ENCODE assay signal across 8 mouse cellular contexts in genomic region chr13:112928038-112928668, GRCm38 (mm10). TPM values are rescaled to one million over a fixed set of nuclear protein-coding genes. Genes with fewer than 3 reads are reported as not detected.
DNase-seq lines count a peak whose midpoint lies in the region; ATAC-seq and TF ChIP-seq lines count a peak whose summit lies in the region.

No protein-coding gene starts in this region.

- ATAC-seq in heart, embryonic 16.5 days (replicated peaks; ENCODE audit: extremely low read depth, insufficient read depth, low FRiP score): no peak
- no peak for ATAC-seq in forebrain, embryonic 12.5 days (ENCODE audit: low FRiP score)
- no peak for ATAC-seq in liver, postnatal 0 days

- H3K4me3 ChIP-seq in heart, embryonic 16.5 days (ENCODE audit: low read length): peak overlapping the region; percentile 88
- peak overlapping the region; percentile 77 to 98 for H3K4me3 ChIP-seq in MEL (ENCODE audit: control insufficient read depth in 1 of 2, insufficient read depth in 1 of 2, low read depth in 2 of 2, low read length in 2 of 2)
- peak overlapping the region; percentile 90 for H3K4me3 ChIP-seq in forebrain, embryonic 12.5 days (replicated peaks)
- peak overlapping the region; percentile 96 for H3K4me3 ChIP-seq in liver, postnatal 0 days (ENCODE audit: low read depth, low read length)

- 0 out of 4 replicates have a peak, but pooled peaks of 1 of the 2 experiments have one; percentile 7 for TF ChIP-seq EP300 in MEL (IDR thresholded peaks at IDR 0.05; ENCODE audit: low read depth in 1 of 2, low read length in 2 of 2)
- TF ChIP-seq EP300 in liver, postnatal 0 days (IDR thresholded peaks at IDR 0.05; ENCODE audit: low read depth): no peak

- no peak for TF ChIP-seq CTCF in MEL (IDR thresholded peaks at IDR 0.05 in 2 of 3, conservative IDR thresholded peaks at IDR 0.05 in 1 of 3; ENCODE audit: control insufficient read depth in 1 of 3, insufficient read depth in 1 of 3, low read depth in 2 of 3, low read length in 3 of 3, poor library complexity in 1 of 3, severe bottlenecking in 1 of 3)
- no peak for TF ChIP-seq CTCF in liver, postnatal 0 days (IDR thresholded peaks at IDR 0.05; ENCODE audit: low read depth)

- 5% methylated on average over 8 of the region's 8 CpGs for WGBS in heart, embryonic 16.5 days
- WGBS in forebrain, embryonic 12.5 days: 9% methylated on average over 8 of the region's 8 CpGs
- 6% methylated on average over 8 of the region's 8 CpGs for WGBS in liver, postnatal 0 days (ENCODE audit: insufficient replicate concordance)

- H3K79me2 ChIP-seq in MEL (ENCODE audit: control insufficient read depth, insufficient read depth, low read length, poor library complexity): peaks cover 48% of the 10 kb centered on the region

- DNase-seq in heart, adult 11 months: no peak
- DNase-seq in MEL (ENCODE audit: low read depth, low spot score): peak; percentile 67
- DNase-seq in liver, postnatal 0 days: no peak
- no peak for DNase-seq in urinary bladder, postnatal 25 days (ENCODE audit: low spot score)
- DNase-seq in left cerebral cortex, adult 8-10 months (ENCODE audit: low spot score in 2 of 2): no peak
- no peak for DNase-seq in cerebellum, postnatal 4 days (ENCODE audit: low spot score in 2 of 2)

- H3K4me1 ChIP-seq in heart, embryonic 16.5 days (ENCODE audit: control insufficient read depth, insufficient read depth, low read length): peaks cover 16% of the 10 kb centered on the region
- H3K4me1 ChIP-seq in MEL (ENCODE audit: control insufficient read depth in 1 of 2, insufficient read depth in 2 of 2, low read length in 2 of 2): peaks cover 3 to 14% of the 10 kb centered on the region in 2 experiments; a peak in 3 of 4 replicates
- peaks cover 26% of the 10 kb centered on the region for H3K4me1 ChIP-seq in forebrain, embryonic 12.5 days
- H3K4me1 ChIP-seq in liver, postnatal 0 days (ENCODE audit: insufficient read depth): peaks cover 18% of the 10 kb centered on the region

- no peaks in the 10 kb centered on the region for H3K9me3 ChIP-seq in heart, embryonic 16.5 days (replicated peaks; ENCODE audit: control insufficient read depth, low read length)
- no peaks in the 10 kb centered on the region for H3K9me3 ChIP-seq in MEL (replicated peaks; ENCODE audit: insufficient read depth, low read length)
- no peaks in the 10 kb centered on the region for H3K9me3 ChIP-seq in forebrain, embryonic 12.5 days
- no peaks in the 10 kb centered on the region for H3K9me3 ChIP-seq in liver, postnatal 0 days (ENCODE audit: low read length)

- peak overlapping the region; percentile 87 for H3K27ac ChIP-seq in heart, embryonic 16.5 days (ENCODE audit: low read length)
- peak overlapping the region; percentile 75 for H3K27ac ChIP-seq in MEL (ENCODE audit: control insufficient read depth, low read depth, low read length)
- H3K27ac ChIP-seq in forebrain, embryonic 12.5 days: peak overlapping the region; percentile 88
- peak overlapping the region; percentile 83 for H3K27ac ChIP-seq in liver, postnatal 0 days (ENCODE audit: low read depth)

- TF ChIP-seq POLR2A in MEL (IDR thresholded peaks at IDR 0.05; ENCODE audit: control insufficient read depth in 1 of 2, insufficient read depth in 1 of 2, low read depth in 1 of 2, low read length in 2 of 2, poor library complexity in 1 of 2): no peak

- TF ChIP-seq RAD21 in MEL (IDR thresholded peaks at IDR 0.05; ENCODE audit: low read depth, low read length): no peak

- peak overlapping the region; percentile 64 for H3K4me2 ChIP-seq in heart, embryonic 16.5 days (ENCODE audit: low read depth, low read length)
- peak overlapping the region; percentile 75 for H3K4me2 ChIP-seq in forebrain, embryonic 12.5 days
- H3K4me2 ChIP-seq in liver, postnatal 0 days (ENCODE audit: low read depth, low read length): peak overlapping the region; percentile 92

- H3K9ac ChIP-seq in heart, embryonic 16.5 days (ENCODE audit: low read length): peak overlapping the region; percentile 84
- H3K9ac ChIP-seq in MEL (ENCODE audit: control insufficient read depth, low read depth, low read length, poor library complexity, severe bottlenecking): peak overlapping the region; percentile 98
- peak overlapping the region; percentile 85 for H3K9ac ChIP-seq in forebrain, embryonic 12.5 days
- H3K9ac ChIP-seq in liver, postnatal 0 days (replicated peaks): peak overlapping the region; percentile 85

- H3K27me3 ChIP-seq in heart, embryonic 16.5 days (ENCODE audit: control insufficient read depth, insufficient read depth, low read length): no peaks in the 10 kb centered on the region
- H3K27me3 ChIP-seq in MEL (ENCODE audit: control insufficient read depth in 1 of 2, insufficient read depth in 2 of 2, low read length in 2 of 2): no peaks in the 10 kb centered on the region
- H3K27me3 ChIP-seq in forebrain, embryonic 12.5 days: no peaks in the 10 kb centered on the region
- no peaks in the 10 kb centered on the region for H3K27me3 ChIP-seq in liver, postnatal 0 days (ENCODE audit: insufficient read depth, low read length)

- H3K36me3 ChIP-seq in heart, embryonic 16.5 days (ENCODE audit: control insufficient read depth, insufficient read depth): peaks cover 3% of the 10 kb centered on the region; the same call in 1 of the 2 replicates
- H3K36me3 ChIP-seq in MEL (ENCODE audit: control insufficient read depth in 1 of 2, insufficient read depth in 2 of 2, low read length in 2 of 2): peaks cover 6 to 14% of the 10 kb centered on the region in 2 experiments
- peaks cover 28% of the 10 kb centered on the region for H3K36me3 ChIP-seq in forebrain, embryonic 12.5 days (replicated peaks)
- H3K36me3 ChIP-seq in liver, postnatal 0 days (replicated peaks; ENCODE audit: insufficient read depth, low read length): peaks cover 11% of the 10 kb centered on the region

TF ChIP-seq in MEL, 35 proteins besides CTCF, POLR2A, EP300 and RAD21:
- TF ChIP-seq NRF1 (IDR thresholded peaks at IDR 0.05; ENCODE audit: insufficient read depth, low read depth, low read length, poor library complexity, severe bottlenecking) (no peak), ZMIZ1 (IDR thresholded peaks at IDR 0.05; ENCODE audit: low read depth, low read length) (no peak), UBTF (IDR thresholded peaks at IDR 0.05; ENCODE audit: borderline replicate concordance, insufficient read depth, low read depth, low read length) (no peak), USF2 (IDR thresholded peaks at IDR 0.05; ENCODE audit: borderline replicate concordance in 1 of 2, insufficient read depth in 1 of 2, low read depth in 1 of 2, low read length in 2 of 2) (no peak), MAX (IDR thresholded peaks at IDR 0.05; ENCODE audit: low read length) (no peak), RCOR1 (IDR thresholded peaks at IDR 0.05; ENCODE audit: low read depth, low read length) (no peak), ZKSCAN1 (IDR thresholded peaks at IDR 0.05; ENCODE audit: low read depth, low read length) (no peak), CHD1 (IDR thresholded peaks at IDR 0.05; ENCODE audit: low read depth, low read length) (no peak), MAFK (IDR thresholded peaks at IDR 0.05; ENCODE audit: borderline replicate concordance, low read depth, low read length) (peak; percentile 66; the same call in 1 of the 2 replicates), SIN3A (IDR thresholded peaks at IDR 0.05; ENCODE audit: low read length) (peak; percentile 66)

RNA-seq across cellular contexts. Expression of gene Dhx29, which starts 0.9 kb away (rescaled TPM):
- 13.0 and 13.2 TPM in 2 replicates for polyA plus RNA-seq in heart, embryonic 16.5 days (2015; fragmentation: Nextera tagmentation; extraction: Ambion mirVana)
- total RNA-seq in MEL (2012; rRNA removed): 23.1 and 25.3 TPM in 2 replicates
- 10 to 100 TPM; 26.7 to 41.2 TPM for polyA plus RNA-seq in MEL (2012; ENCODE audit: insufficient read depth in 1 of 2, insufficient read length in 2 of 2, low read depth in 1 of 2, low replicate concordance in 2 of 2, missing spikeins in 1 of 2)
- 37.0 and 38.1 TPM in 2 replicates for polyA plus RNA-seq in forebrain, embryonic 12.5 days (2016; fragmentation: Nextera tagmentation; extraction: Ambion mirVana)
- 5.0 and 5.3 TPM in 2 replicates for polyA plus RNA-seq in liver, postnatal 0 days (2015; fragmentation: Nextera tagmentation; extraction: Ambion mirVana)
- 10 to 100 TPM; 18.0 to 23.3 (median 22.7) TPM for total RNA-seq in left cerebral cortex, adult 8-10 months (2022)

RNA-seq across cellular contexts. Expression of gene Mtrex, which starts 1.0 kb away (rescaled TPM):
- 43.0 and 48.8 TPM in 2 replicates for polyA plus RNA-seq in heart, embryonic 16.5 days (2015; fragmentation: Nextera tagmentation; extraction: Ambion mirVana)
- total RNA-seq in MEL (2012; rRNA removed): 55.1 and 57.4 TPM in 2 replicates
- polyA plus RNA-seq in MEL (2012; ENCODE audit: insufficient read depth in 1 of 2, insufficient read length in 2 of 2, low read depth in 1 of 2, low replicate concordance in 2 of 2, missing spikeins in 1 of 2): 10 to 100 TPM; 62.2 to 96.5 TPM
- 90.0 and 98.3 TPM in 2 replicates for polyA plus RNA-seq in forebrain, embryonic 12.5 days (2016; fragmentation: Nextera tagmentation; extraction: Ambion mirVana)
- 13.5 and 13.8 TPM in 2 replicates for polyA plus RNA-seq in liver, postnatal 0 days (2015; fragmentation: Nextera tagmentation; extraction: Ambion mirVana)
- total RNA-seq in left cerebral cortex, adult 8-10 months (2022): 10 to 100 TPM; 39.1 to 45.2 (median 43.3) TPM

RNA-seq across cellular contexts. Expression of gene Ccno, which starts 59.4 kb away (rescaled TPM):
- polyA plus RNA-seq in heart, embryonic 16.5 days (2015; fragmentation: Nextera tagmentation; extraction: Ambion mirVana): 0.87 and 2.0 TPM in 2 replicates
- total RNA-seq in MEL (2012; rRNA removed): 0.13 and 0.27 TPM in 2 replicates
- polyA plus RNA-seq in MEL (2012; ENCODE audit: insufficient read depth in 1 of 2, insufficient read length in 2 of 2, low read depth in 1 of 2, low replicate concordance in 2 of 2, missing spikeins in 1 of 2): under 1 TPM in 1 of 2 experiments, not detected in 1; 0.50 TPM
- polyA plus RNA-seq in forebrain, embryonic 12.5 days (2016; fragmentation: Nextera tagmentation; extraction: Ambion mirVana): 4.4 and 7.2 TPM in 2 replicates
- 0.58 TPM in 2 replicates for polyA plus RNA-seq in liver, postnatal 0 days (2015; fragmentation: Nextera tagmentation; extraction: Ambion mirVana)
- 1 to 10 TPM; 1.8 to 3.6 (median 3.1) TPM for total RNA-seq in left cerebral cortex, adult 8-10 months (2022)
